Mouse (Mus musculus): ENCODE results near the gene Zbtb8b. TPM values are rescaled to one million over a fixed set of nuclear protein-coding genes. Genes with fewer than 3 reads are reported as not detected.

The Zbtb8b gene
- polyA plus RNA-seq, 2 experiments: 0.87 to 1.3 TPM

- no peak for TF ChIP-seq POLR2A (IDR thresholded peaks at IDR 0.05; ENCODE audit: borderline replicate concordance, extremely low read depth, insufficient read depth, insufficient read length)
- DNase-seq (ENCODE audit: low spot score) (no peak), ATAC-seq (ENCODE audit: low FRiP score, low read depth) (no peak)
- H3K4me3 ChIP-seq (replicated peaks; ENCODE audit: low read length): no peak overlapping the region
- no peak overlapping the region for H3K9ac ChIP-seq (ENCODE audit: low read depth, low read length, severe bottlenecking)
- H3K27me3 ChIP-seq (ENCODE audit: control insufficient read depth, insufficient read depth, low read length): no peaks in the 10 kb centered on the region
- WGBS: 54% methylated on average over 5 of the region's 5 CpGs
- H3K36me3 ChIP-seq (ENCODE audit: control insufficient read depth, insufficient read depth, low read length): no peaks in the 10 kb centered on the region
- H3K4me1 ChIP-seq (ENCODE audit: control insufficient read depth, insufficient read depth, low read length): no peaks in the 10 kb centered on the region
- no peak overlapping the region for H3K27ac ChIP-seq (replicated peaks; ENCODE audit: low read depth, low read length)
- no peak overlapping the region for H3K4me2 ChIP-seq (replicated peaks; ENCODE audit: low read depth, low read length, severe bottlenecking)
- H3K9me3 ChIP-seq (ENCODE audit: control insufficient read depth, low read length): no peaks in the 10 kb centered on the region
Measured at GRCm38 (mm10) chr4:129456126-129456525, 15.5 kb upstream of the Zbtb8b start.

- Histone ChIP-seq H3K9me3 (ENCODE audit: control insufficient read depth, low read length) (no peaks in the 10 kb centered on the region), H3K4me1 (ENCODE audit: control insufficient read depth, insufficient read depth, low read length) (no peaks in the 10 kb centered on the region), H3K27me3 (ENCODE audit: control insufficient read depth, insufficient read depth, low read length) (no peaks in the 10 kb centered on the region), H3K27ac (replicated peaks; ENCODE audit: low read depth, low read length) (no peak overlapping the region), H3K9ac (ENCODE audit: low read depth, low read length, severe bottlenecking) (no peak overlapping the region), H3K36me3 (ENCODE audit: control insufficient read depth, insufficient read depth, low read length) (no peaks in the 10 kb centered on the region), H3K4me2 (replicated peaks; ENCODE audit: low read depth, low read length, severe bottlenecking) (no peak overlapping the region), H3K4me3 (replicated peaks; ENCODE audit: low read length) (no peak overlapping the region)
- no peak for TF ChIP-seq POLR2A (IDR thresholded peaks at IDR 0.05; ENCODE audit: borderline replicate concordance, extremely low read depth, insufficient read depth, insufficient read length)
- ATAC-seq (ENCODE audit: low FRiP score, low read depth): peak; percentile 84
- WGBS: 2% methylated on average over 5 of the region's 5 CpGs
- peak; percentile 93 for DNase-seq (ENCODE audit: low spot score)
Measured at GRCm38 (mm10) chr4:129455265-129455664, 14.6 kb upstream of the Zbtb8b start.

- H3K27me3 ChIP-seq (ENCODE audit: control insufficient read depth, insufficient read depth, low read length): no peaks in the 10 kb centered on the region
- no peaks in the 10 kb centered on the region for H3K4me1 ChIP-seq (ENCODE audit: control insufficient read depth, insufficient read depth, low read length)
- ATAC-seq (ENCODE audit: low FRiP score, low read depth) (peak; percentile 35; the same call in 1 of the 2 replicates), DNase-seq (ENCODE audit: low spot score) (peak; percentile 10)
- H3K36me3 ChIP-seq (ENCODE audit: control insufficient read depth, insufficient read depth, low read length): no peaks in the 10 kb centered on the region
- no peak overlapping the region for H3K4me2 ChIP-seq (replicated peaks; ENCODE audit: low read depth, low read length, severe bottlenecking)
- no peak overlapping the region for H3K4me3 ChIP-seq (replicated peaks; ENCODE audit: low read length)
- 72% methylated on average over 15 of the region's 15 CpGs for WGBS
- no peak for TF ChIP-seq POLR2A (IDR thresholded peaks at IDR 0.05; ENCODE audit: borderline replicate concordance, extremely low read depth, insufficient read depth, insufficient read length)
- no peak overlapping the region for H3K27ac ChIP-seq (replicated peaks; ENCODE audit: low read depth, low read length)
- H3K9ac ChIP-seq (ENCODE audit: low read depth, low read length, severe bottlenecking): no peak overlapping the region
- no peaks in the 10 kb centered on the region for H3K9me3 ChIP-seq (ENCODE audit: control insufficient read depth, low read length)
Measured at GRCm38 (mm10) chr4:129451471-129452169, 11.0 kb upstream of the Zbtb8b start.

- no peaks in the 10 kb centered on the region for H3K9me3 ChIP-seq (ENCODE audit: control insufficient read depth, low read length)
- no peaks in the 10 kb centered on the region for H3K27me3 ChIP-seq (ENCODE audit: control insufficient read depth, insufficient read depth, low read length)
- 74% methylated on average over 2 of the region's 2 CpGs for WGBS
- H3K9ac ChIP-seq (ENCODE audit: low read depth, low read length, severe bottlenecking): no peak overlapping the region
- H3K36me3 ChIP-seq (ENCODE audit: control insufficient read depth, insufficient read depth, low read length): no peaks in the 10 kb centered on the region
- H3K4me3 ChIP-seq (replicated peaks; ENCODE audit: low read length): no peak overlapping the region
- H3K4me1 ChIP-seq (ENCODE audit: control insufficient read depth, insufficient read depth, low read length): no peaks in the 10 kb centered on the region
- no peak overlapping the region for H3K27ac ChIP-seq (replicated peaks; ENCODE audit: low read depth, low read length)
- TF ChIP-seq POLR2A (IDR thresholded peaks at IDR 0.05; ENCODE audit: borderline replicate concordance, extremely low read depth, insufficient read depth, insufficient read length): no peak
- no peak overlapping the region for H3K4me2 ChIP-seq (replicated peaks; ENCODE audit: low read depth, low read length, severe bottlenecking)
- ATAC-seq (ENCODE audit: low FRiP score, low read depth) (no peak), DNase-seq (ENCODE audit: low spot score) (no peak)
Measured at GRCm38 (mm10) chr4:129450851-129451250, 10.2 kb upstream of the Zbtb8b start.

- no peak for ATAC-seq (ENCODE audit: low FRiP score, low read depth)
- H3K36me3 ChIP-seq (ENCODE audit: control insufficient read depth, insufficient read depth, low read length): no peaks in the 10 kb centered on the region
- no peak overlapping the region for H3K9ac ChIP-seq (ENCODE audit: low read depth, low read length, severe bottlenecking)
- no peak overlapping the region for H3K27ac ChIP-seq (replicated peaks; ENCODE audit: low read depth, low read length)
- H3K4me3 ChIP-seq (replicated peaks; ENCODE audit: low read length): no peak overlapping the region
- no peak for TF ChIP-seq POLR2A (IDR thresholded peaks at IDR 0.05; ENCODE audit: borderline replicate concordance, extremely low read depth, insufficient read depth, insufficient read length)
- no peaks in the 10 kb centered on the region for H3K4me1 ChIP-seq (ENCODE audit: control insufficient read depth, insufficient read depth, low read length)
- no peak for DNase-seq (ENCODE audit: low spot score)
- no peaks in the 10 kb centered on the region for H3K9me3 ChIP-seq (ENCODE audit: control insufficient read depth, low read length)
- WGBS: 83% methylated on average over 6 of the region's 6 CpGs
- no peak overlapping the region for H3K4me2 ChIP-seq (replicated peaks; ENCODE audit: low read depth, low read length, severe bottlenecking)
- H3K27me3 ChIP-seq (ENCODE audit: control insufficient read depth, insufficient read depth, low read length): no peaks in the 10 kb centered on the region
Measured at GRCm38 (mm10) chr4:129448713-129449112, 8.1 kb upstream of the Zbtb8b start.

Data from limb, embryonic 14.5 days (tissue).